Mouse (Mus musculus): ENCODE data around the gene Tbc1d20. TPM values are rescaled to one million over a fixed set of nuclear protein-coding genes. Genes with fewer than 3 reads are reported as not detected.
A peak's percentile ranks its signal among the peaks of the same experiment; 100 is the strongest.

Gene Tbc1d20
- total RNA-seq, 2 experiments from 2014 or later: 41.2 to 42.6 TPM

GRCm38 (mm10) chr2:152324842-152325241, 31.2 kb downstream of the Tbc1d20 start:
- intact Hi-C loops (cut with DNase I): no loop called here
- no peak for DNase-seq

DNA sequence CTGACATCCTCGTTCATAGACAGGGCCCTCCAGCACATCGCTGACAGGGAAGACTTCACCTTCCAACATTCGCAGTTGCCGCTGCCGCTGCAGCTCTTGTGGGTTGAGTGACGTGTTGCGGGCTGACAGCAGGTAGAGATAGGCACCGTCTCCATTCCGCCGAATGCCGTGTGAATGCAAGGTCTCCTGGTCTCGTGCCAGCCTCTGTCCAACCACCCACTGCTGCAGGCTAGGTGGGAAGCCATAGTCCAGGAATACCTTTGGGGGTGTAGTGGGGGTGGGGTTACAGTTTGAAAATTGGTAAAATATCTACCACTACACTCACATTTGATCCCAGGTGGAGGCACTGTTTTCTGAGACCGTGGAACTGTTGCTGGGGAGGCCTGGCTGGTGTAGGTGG, 32.5 kb downstream of the Tbc1d20 start:
- DNase-seq: no peak
- intact Hi-C loops (cut with DNase I): no loop called here

DNA sequence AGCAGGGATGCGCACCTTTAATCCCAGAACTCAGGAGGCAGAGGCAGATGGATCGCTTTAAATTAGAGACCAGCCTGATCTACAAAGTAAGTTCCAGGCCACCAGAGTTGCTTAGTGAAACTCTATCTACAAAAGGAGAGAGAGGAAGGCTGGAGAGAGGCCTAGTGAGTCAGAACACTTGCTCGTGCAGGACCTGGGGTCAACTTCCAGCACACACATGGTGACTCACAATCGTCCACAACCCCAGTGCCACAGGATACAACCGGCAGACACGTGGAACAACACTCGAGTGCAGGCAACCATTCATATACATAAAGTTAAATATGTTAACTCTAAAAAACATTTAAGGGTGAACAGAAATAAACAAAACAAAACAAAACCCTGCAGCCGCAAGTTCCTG, 33.0 kb downstream of the Tbc1d20 start:
- intact Hi-C loops (cut with DNase I): no loop called here
- no peak for DNase-seq

- no peak for DNase-seq
- intact Hi-C loops (cut with DNase I): no loop called here
Observed at GRCm38 (mm10) chr2:152327980-152328379, 34.4 kb downstream of the Tbc1d20 start.

- intact Hi-C loops (cut with DNase I): no loop called here
- DNase-seq: no peak
Observed at GRCm38 (mm10) chr2:152330858-152331423, 37.3 kb downstream of the Tbc1d20 start.

DNA sequence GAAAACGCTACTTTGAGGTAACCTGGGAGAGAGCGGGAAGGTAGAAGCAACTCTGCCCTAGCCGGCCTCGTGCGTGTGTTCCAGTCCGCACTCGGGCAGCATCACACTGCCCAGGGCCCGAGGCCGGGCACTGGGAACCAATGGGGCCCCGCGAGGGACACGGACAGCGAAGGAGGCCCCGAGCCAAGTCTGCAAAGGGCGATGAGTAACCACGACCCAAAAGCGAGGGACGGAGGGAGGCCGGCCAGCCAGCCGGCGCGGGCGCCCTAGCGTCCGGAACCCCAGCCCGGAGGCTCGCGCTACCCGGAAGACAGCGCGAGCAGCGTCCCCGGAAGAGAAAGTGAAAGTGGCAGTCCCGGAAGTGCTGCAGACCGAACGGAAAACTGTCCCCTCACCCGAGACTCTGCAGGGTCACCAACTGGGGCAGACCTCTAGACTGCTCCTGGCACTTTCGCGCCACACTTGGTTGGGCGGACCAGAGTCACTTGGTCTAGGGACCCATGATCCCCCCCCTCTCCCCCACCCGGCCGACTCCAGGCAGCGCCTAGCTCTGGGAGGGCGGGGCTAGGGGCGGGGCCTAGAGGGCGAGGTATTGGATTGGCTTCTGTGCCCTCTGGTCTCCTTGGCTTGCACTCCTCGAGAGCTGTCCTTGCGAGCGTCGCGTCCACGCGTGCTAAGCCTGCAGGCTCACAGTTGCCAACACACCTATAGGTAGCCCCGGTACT, 38.6 kb downstream of the Tbc1d20 start, which contains the start of gene Rbck1:
TSS of gene Rbck1 (minus strand) at position 553 of the 725 bp plus-strand sequence.
- intact Hi-C loops (cut with DNase I): no loop called here
- DNase-seq: peak; percentile 97

DNA sequence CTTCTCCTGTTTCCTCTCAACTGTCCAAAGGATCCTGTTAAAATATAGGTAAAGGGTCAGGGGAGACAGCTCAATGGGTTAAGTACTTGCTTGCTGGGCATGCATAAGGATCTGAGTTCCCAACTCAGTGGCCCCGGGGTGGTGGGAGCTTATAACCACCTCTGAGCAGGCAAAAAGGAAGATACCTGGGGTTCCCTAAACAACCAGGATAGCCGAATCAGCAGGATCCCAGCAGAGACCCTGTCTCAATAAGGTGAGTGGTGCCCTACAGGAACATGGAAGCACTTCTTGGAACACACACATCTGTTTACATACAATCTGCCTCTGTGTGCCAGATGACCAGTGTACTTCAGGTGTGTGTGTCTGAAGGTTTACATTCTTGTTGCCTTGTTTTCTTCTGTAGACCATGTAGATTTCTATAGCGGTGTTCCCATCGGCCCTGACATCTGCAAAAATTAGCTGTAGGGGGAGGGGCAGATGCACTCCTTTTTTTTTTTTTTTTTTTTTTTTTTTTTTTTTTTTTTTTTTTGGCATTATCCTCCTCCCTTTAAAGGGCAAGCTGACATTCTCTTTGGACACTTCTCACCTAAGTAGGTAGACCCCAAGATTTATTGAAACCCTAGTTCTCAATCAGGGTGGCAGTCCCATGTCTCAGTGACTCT, 39.8 kb downstream of the Tbc1d20 start:
- no peak for DNase-seq
- intact Hi-C loops (cut with DNase I): no loop called here

- DNase-seq: no peak
- intact Hi-C loops (cut with DNase I): no loop called here
Observed at GRCm38 (mm10) chr2:152335289-152335820, 41.7 kb downstream of the Tbc1d20 start.

GRCm38 (mm10) chr2:152336856-152337255, 43.2 kb downstream of the Tbc1d20 start:
- intact Hi-C loops (cut with DNase I): no loop called here
- peak; percentile 52 for DNase-seq

- intact Hi-C loops (cut with DNase I): no loop called here
- no peak for DNase-seq
Observed at GRCm38 (mm10) chr2:152337591-152338212, 44.1 kb downstream of the Tbc1d20 start.

GRCm38 (mm10) chr2:152338319-152338718, 44.7 kb downstream of the Tbc1d20 start:
- intact Hi-C loops (cut with DNase I): no loop called here
- no peak for DNase-seq

DNA sequence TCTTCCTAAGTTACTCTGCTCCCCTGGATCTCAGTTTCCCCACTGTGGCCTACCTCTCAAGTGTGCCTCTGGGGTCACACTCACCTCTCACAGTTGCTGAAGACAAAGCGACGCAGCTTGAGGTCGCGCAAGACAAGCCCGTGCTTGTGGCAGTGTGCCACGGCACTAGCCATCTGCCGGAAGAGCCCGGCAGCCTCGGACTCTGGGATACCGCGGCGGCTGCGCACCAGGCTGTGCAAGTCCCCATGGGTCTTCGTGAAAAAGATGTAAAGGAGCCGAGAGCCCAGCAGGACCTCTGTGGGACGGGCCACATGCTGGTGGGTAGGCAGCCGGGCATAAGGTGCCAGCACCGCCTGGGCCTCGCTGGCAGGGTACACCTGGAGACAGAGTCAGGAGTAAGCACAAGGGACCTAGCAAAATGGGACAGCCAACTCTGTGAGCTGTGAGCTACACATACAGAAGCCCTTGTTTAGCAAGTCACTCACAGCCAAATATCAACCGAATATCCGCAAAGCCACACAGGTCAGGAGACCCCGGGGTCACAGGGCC, 46.1 kb downstream of the Tbc1d20 start:
- peak; percentile 55 for DNase-seq
- intact Hi-C loops (cut with DNase I): no loop called here

DNA sequence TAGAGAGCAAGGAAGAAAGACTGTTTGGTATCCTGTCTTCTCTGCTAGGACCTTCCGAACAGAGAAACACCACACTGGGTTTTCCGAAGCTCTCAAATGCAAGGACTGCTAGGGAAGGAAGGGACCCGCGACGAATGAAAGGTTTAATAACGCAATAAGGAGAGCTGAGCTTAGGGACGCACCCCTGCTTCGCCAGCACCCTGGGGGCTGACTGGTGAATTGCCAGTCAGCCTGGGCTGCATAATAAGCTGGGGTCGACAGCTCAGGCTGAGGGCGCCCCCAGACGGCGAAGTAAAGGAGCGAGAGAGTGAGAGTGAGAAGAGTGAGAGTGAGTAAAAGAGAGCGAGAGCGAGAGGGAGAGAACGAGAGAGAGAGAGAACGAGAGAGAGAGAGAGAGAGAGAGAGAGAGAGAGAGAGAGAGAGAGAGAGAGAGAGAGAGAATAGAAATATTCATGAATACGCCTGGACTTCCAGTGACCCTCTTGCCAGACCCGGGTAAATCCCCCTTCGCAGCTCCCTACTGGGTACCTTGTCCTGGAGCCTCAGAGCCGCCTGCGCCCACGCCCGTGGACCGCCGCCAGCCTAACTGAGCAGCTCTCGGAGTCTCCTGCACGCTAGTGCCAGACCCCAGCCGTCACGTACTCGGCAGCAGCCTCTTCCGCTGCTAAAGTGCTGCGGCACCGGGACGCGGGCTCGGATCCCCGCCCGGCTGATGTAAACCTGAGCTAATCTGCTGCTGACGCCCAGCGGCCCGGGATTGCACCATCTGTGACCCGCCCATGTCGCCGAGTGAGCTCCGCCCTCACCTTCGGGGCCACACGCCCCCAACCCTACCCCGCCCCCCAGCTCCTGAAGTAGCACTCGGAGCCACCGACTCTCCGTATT, 49.9 kb downstream of the Tbc1d20 start, which contains the start of gene Trib3:
TSS of gene Trib3 (minus strand) at position 704 of the 885 bp plus-strand sequence.
- intact Hi-C loops (cut with DNase I): no loop called here
- DNase-seq: peak; percentile 85

- no peak for DNase-seq
- intact Hi-C loops (cut with DNase I): no loop called here
Observed at GRCm38 (mm10) chr2:152344361-152344760, 50.7 kb downstream of the Tbc1d20 start.

- intact Hi-C loops (cut with DNase I): no loop called here
- no peak for DNase-seq
Observed at GRCm38 (mm10) chr2:152344909-152345308, 51.3 kb downstream of the Tbc1d20 start.

- intact Hi-C loops (cut with DNase I): no loop called here
- DNase-seq: no peak
Observed at GRCm38 (mm10) chr2:152345393-152345792, 51.8 kb downstream of the Tbc1d20 start.

DNA sequence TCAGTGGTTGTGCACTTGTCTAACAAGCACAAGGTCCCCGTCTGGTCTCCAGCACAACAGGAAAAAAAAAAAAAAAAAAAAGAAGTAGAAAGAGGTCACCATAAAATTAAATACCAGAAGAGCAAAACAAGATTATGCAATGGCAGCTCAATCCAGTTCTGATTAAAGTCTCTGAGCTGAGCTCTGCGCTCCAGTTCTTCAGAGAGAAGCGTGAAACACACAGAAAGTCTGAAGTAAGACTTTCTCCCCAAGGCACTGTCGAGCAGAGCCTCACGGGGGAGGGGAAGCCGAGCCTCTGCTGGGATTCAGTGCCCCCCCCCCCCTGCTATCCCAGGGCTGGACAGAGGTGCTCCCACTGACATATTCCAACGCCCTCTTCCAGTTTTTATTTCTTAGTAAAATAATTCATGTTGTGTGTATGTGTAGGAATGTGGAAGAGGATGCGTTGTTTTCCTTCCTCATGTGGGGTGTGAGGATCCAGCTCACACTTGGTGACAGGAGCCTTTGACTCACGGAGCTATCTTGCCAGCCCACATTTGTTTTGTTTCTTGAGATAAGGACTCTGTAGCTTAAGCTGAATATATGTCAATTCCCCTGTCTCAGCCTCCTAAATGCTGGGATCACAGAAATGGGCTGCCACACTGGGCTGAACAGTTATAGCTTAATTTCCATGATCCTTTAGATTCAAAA, 53.3 kb downstream of the Tbc1d20 start:
- DNase-seq: no peak
- intact Hi-C loops (cut with DNase I): no loop called here

GRCm38 (mm10) chr2:152347722-152348121, 54.1 kb downstream of the Tbc1d20 start:
- intact Hi-C loops (cut with DNase I): no loop called here
- no peak for DNase-seq

DNA sequence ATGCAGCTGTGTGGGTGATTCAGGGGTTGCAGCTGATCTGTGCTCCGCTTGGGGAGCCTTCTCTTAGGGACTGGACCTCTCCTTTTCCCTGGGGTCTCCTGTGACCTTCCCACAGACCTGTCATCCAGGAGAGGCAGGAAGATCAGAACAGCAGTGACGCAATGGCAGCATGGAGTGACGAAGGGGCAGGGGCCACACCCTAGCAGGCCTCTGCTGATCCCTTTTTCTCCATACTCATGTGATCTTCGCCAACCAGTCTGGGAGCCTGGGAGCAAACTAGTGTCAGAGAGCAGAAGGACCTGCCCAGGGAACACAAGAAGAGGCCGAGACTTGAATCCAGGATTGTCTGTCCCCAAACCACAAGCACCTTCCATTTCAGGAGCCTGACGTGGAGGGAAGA, 55.6 kb downstream of the Tbc1d20 start:
- no peak for DNase-seq
- intact Hi-C loops (cut with DNase I): no loop called here
